8 mouse cellular contexts compared by ENCODE assay signal in the genomic region with DNA sequence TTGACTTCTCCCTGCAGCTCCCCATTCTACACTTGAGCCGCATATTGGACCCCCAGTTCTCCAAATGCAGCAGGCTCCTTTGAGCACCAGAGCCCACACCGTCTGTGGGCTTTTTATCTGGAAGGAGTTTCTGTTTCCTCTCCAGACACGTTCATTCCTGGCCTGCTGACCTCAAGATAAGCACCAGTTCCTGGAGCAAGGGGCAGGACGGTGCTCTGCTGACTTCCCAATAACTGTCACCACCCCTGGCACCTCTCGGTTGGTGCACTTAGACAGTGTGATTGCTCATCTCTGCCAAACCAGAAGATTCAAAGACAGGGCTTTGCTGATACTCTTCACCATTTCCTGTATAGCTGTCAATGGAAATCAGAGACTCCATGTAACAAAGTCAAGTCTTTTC.
A peak's percentile ranks its signal among the peaks of the same experiment; 100 is the strongest.
DNase-seq lines count a peak whose midpoint lies in the region; ATAC-seq and TF ChIP-seq lines count a peak whose summit lies in the region.

No protein-coding gene starts in this region.

- H3K36me3 ChIP-seq in midbrain, embryonic 15.5 days (replicated peaks) = no peaks in the 10 kb centered on the region

- DNase-seq in gastrocnemius, adult 2 months = no peak
- no peak for DNase-seq in gastrocnemius, postnatal 25 days
- peak; percentile 25 for DNase-seq in CD4-positive helper T cell, adult 2 months (ENCODE audit: low read depth, low spot score)
- peak; percentile 71 for DNase-seq in liver
- no peak for DNase-seq in ovary, postnatal 36 days (ENCODE audit: low spot score)
- no peak for DNase-seq in cerebellum, adult 2 months

- WGBS in midbrain, embryonic 15.5 days = 73% methylated on average over 5 of the region's 5 CpGs
- 74% methylated on average over 5 of the region's 5 CpGs for WGBS in cerebellum, adult 2 months

- no peaks in the 10 kb centered on the region for H3K9me3 ChIP-seq in midbrain, embryonic 15.5 days

- H3K4me1 ChIP-seq in midbrain, embryonic 15.5 days = peaks cover 8% of the 10 kb centered on the region; the same call in 1 of the 2 replicates
- no peaks in the 10 kb centered on the region for H3K4me1 ChIP-seq in cerebellum, adult 2 months (ENCODE audit: control insufficient read depth, insufficient read depth, low read length)

- no peak for TF ChIP-seq POLR2A in cerebellum, adult 2 months (IDR thresholded peaks at IDR 0.05; ENCODE audit: borderline replicate concordance, insufficient read depth, low read length)

- no peaks in the 10 kb centered on the region for H3K27me3 ChIP-seq in midbrain, embryonic 15.5 days (replicated peaks)
- H3K27me3 ChIP-seq in cerebellum, adult 2 months (ENCODE audit: control insufficient read depth, insufficient read depth, low read length) = no peaks in the 10 kb centered on the region

- H3K4me2 ChIP-seq in midbrain, embryonic 15.5 days = no peak overlapping the region

- H3K4me3 ChIP-seq in gastrocnemius, adult 2 months = no peak overlapping the region
- H3K4me3 ChIP-seq in midbrain, embryonic 15.5 days = no peak overlapping the region
- H3K4me3 ChIP-seq in cerebellum, adult 2 months (replicated peaks; ENCODE audit: insufficient read depth, low read depth, low read length) = no peak overlapping the region

- TF ChIP-seq CTCF in gastrocnemius, adult 2 months (IDR thresholded peaks at IDR 0.05) = no peak
- TF ChIP-seq CTCF in cerebellum, adult 2 months (IDR thresholded peaks at IDR 0.05; ENCODE audit: borderline replicate concordance, insufficient read depth, low read depth, low read length) = no peak

- ATAC-seq in granulocyte monocyte progenitor cell, adult 5-6 weeks (replicated peaks; ENCODE audit: poor library complexity, severe bottlenecking) = peak; percentile 81
- ATAC-seq in midbrain, embryonic 15.5 days (replicated peaks) = no peak

- intact Hi-C loops in gastrocnemius, adult 2 months (cut with DNase I) = no loop called here

- no peak overlapping the region for H3K9ac ChIP-seq in midbrain, embryonic 15.5 days

- H3K27ac ChIP-seq in gastrocnemius, adult 2 months = peak overlapping the region; percentile 46
- no peak overlapping the region for H3K27ac ChIP-seq in midbrain, embryonic 15.5 days
- no peak overlapping the region for H3K27ac ChIP-seq in cerebellum, adult 2 months (ENCODE audit: insufficient read depth, low read length)

Comparison
In these comparisons a context has a peak if more than half of its experiments do, and no peak if none do; other contexts are left out.
1. DNase-seq: peak in CD4-positive helper T cell, adult 2 months (single experiment) and liver (single experiment); none in gastrocnemius, adult 2 months (single experiment), gastrocnemius, postnatal 25 days (single experiment), ovary, postnatal 36 days (single experiment) and cerebellum, adult 2 months (0 of 2).